Mouse (Mus musculus) E14TG2a.4 (cell line): ENCODE measurements around the gene Gm6588.

Source experiments
- CTCF ChIP-seq: conservative IDR thresholded peaks from 2 replicates; pipeline ENCODE4 v1.5.1; 2014; ENCODE audit warnings: low read length
- POU5F1 ChIP-seq: IDR thresholded peaks from 2 replicates; pipeline ENCODE4 v1.6.1; 2014; ENCODE audit warnings: low read length, borderline replicate concordance

DNA sequence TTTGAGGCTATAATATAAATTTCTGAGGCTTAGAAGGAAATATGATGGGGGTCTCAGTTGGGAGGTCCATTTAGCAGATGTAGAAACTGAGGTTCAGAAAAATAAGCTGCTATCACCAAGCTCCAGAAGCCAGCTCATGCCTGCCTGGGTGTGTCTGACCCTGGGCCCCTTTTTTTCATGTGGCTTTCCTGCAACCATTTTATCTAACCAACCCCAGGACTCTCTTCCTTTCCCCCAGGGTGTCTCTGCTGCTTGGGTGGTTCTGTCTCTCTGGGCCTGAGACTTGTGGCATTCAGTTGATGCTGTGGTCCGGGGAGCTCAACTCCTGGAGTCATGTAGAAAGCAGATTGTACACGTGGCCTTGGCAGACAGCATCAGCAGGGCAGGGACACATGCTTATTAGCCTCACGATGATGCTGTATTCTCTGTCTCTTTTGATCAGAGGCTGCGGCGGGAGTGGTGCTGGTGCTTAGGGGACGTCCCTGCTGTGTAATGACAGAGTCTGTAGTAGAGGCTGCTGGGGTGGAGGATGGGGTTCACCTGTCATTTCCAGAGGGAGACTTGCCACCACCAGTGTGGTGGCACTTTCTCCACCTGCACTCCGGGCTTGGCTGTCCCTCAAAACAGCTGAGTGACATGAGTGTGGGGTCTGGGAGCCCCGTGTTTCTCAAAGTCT lies 39.0 kb downstream of the Gm6588 start:
- TF ChIP-seq CTCF (no peak), POU5F1 (no peak)
